Mouse (Mus musculus) adrenal gland (tissue): ENCODE results near the gene Slc25a25.
"Not testable (repeated sequence)": the region's sequence is repeated elsewhere in the genome, so short reads cannot be mapped to it uniquely, and the experiment has no call there.

ENCODE experiments used
- intact Hi-C: fragments of 180-260 bp; cut with DNase I; formaldehyde crosslinking; loops from one replicate; pipeline ENCODE4 v1.15.1; 2025
- long read RNA-seq, 2 experiments: library from polyadenylated mRNA; unstranded; transcript quantifications; one replicate each; pipeline ENCODE4 v2.0.0; 2020; ENCODE audit warnings: borderline replicate concordance in 1 of 2; ENCODE audit not compliant: insufficient replicate concordance in 1 of 2

The Slc25a25 gene
- long read RNA-seq, experiment 1, transcript Slc25a25-205 (10 exons, 3,278 nt) = minor isoform, 5 of 27 reads
- long read RNA-seq, experiment 1, transcript Slc25a25-203 (10 exons, 2,541 nt) = major isoform, 11 of 27 reads
- long read RNA-seq, experiment 1, partial matches to known transcripts = 2 of 27 reads
- long read RNA-seq, experiment 1, other reads (novel, unspliced or antisense) = 9 of 27 reads
- long read RNA-seq, experiment 2, transcript Slc25a25-203 (10 exons, 2,541 nt) = major isoform, 30 of 49 reads
- long read RNA-seq, experiment 2, partial matches to known transcripts = 3 of 49 reads
- long read RNA-seq, experiment 2, other reads (novel, unspliced or antisense) = 10 of 49 reads

- intact Hi-C loops = no loop called here
Measured at GRCm38 (mm10) chr2:32450881-32451844, at the start of gene Slc25a25. Slc25a25 (minus strand) TSS chr2:32451445.

- intact Hi-C loops = no loop called here
Measured at GRCm38 (mm10) chr2:32500461-32500860, 49.2 kb upstream of the Slc25a25 start.

GRCm38 (mm10) chr2:32499365-32499764 lies 48.1 kb upstream of the Slc25a25 start:
- intact Hi-C loops = loop anchor here (5.0 kb wide), 1 partner anchor 53 kb away; no protein-coding TSS in a partner anchor

- intact Hi-C loops = loop anchor here (5.0 kb wide), 1 partner anchor 56 kb away; no protein-coding TSS in a partner anchor
Measured at GRCm38 (mm10) chr2:32496190-32496589, 44.9 kb upstream of the Slc25a25 start.

- intact Hi-C loops = loop anchor here (5.0 kb wide), 1 partner anchor 57 kb away; no protein-coding TSS in a partner anchor
Measured at GRCm38 (mm10) chr2:32495185-32495726, 44.0 kb upstream of the Slc25a25 start.

- intact Hi-C loops = no loop called here
Measured at GRCm38 (mm10) chr2:32494522-32494921, 43.3 kb upstream of the Slc25a25 start.

GRCm38 (mm10) chr2:32493301-32493701 lies 42.1 kb upstream of the Slc25a25 start:
- intact Hi-C loops = no loop called here

- intact Hi-C loops = no loop called here
Measured at GRCm38 (mm10) chr2:32492661-32493060, 41.4 kb upstream of the Slc25a25 start.

- intact Hi-C loops = not testable (repeated sequence)
Measured at GRCm38 (mm10) chr2:32490730-32491129, 39.5 kb upstream of the Slc25a25 start.

- intact Hi-C loops = loop anchor here (1.0 kb wide), 1 partner anchor 78 kb away; no protein-coding TSS in a partner anchor
Measured at GRCm38 (mm10) chr2:32488679-32489078, 37.4 kb upstream of the Slc25a25 start.

- intact Hi-C loops = loop anchor here (1.0 kb wide), 1 partner anchor 83 kb away; no protein-coding TSS in a partner anchor
Measured at GRCm38 (mm10) chr2:32487124-32487623, 35.9 kb upstream of the Slc25a25 start.

GRCm38 (mm10) chr2:32486155-32486554 lies 34.9 kb upstream of the Slc25a25 start:
- intact Hi-C loops = no loop called here

- intact Hi-C loops = no loop called here
Measured at GRCm38 (mm10) chr2:32485751-32486150, 34.5 kb upstream of the Slc25a25 start.

- intact Hi-C loops = no loop called here
Measured at GRCm38 (mm10) chr2:32484933-32485332, 33.7 kb upstream of the Slc25a25 start.

- intact Hi-C loops = no loop called here
Measured at GRCm38 (mm10) chr2:32483179-32483875, 32.1 kb upstream of the Slc25a25 start.

GRCm38 (mm10) chr2:32482351-32482750 lies 31.1 kb upstream of the Slc25a25 start:
- intact Hi-C loops = no loop called here

- intact Hi-C loops = not testable (repeated sequence)
Measured at GRCm38 (mm10) chr2:32475361-32475760, 24.1 kb upstream of the Slc25a25 start.

- intact Hi-C loops = no loop called here
Measured at GRCm38 (mm10) chr2:32471681-32472061, 20.4 kb upstream of the Slc25a25 start.

GRCm38 (mm10) chr2:32471001-32471680 lies 19.9 kb upstream of the Slc25a25 start:
- intact Hi-C loops = no loop called here
